Mouse (Mus musculus): ENCODE measurements around the gene Tfcp2l1.
"Not testable (repeated sequence)": the region's sequence is repeated elsewhere in the genome, so short reads cannot be mapped to it uniquely, and the experiment has no call there.

The Tfcp2l1 gene

DNA sequence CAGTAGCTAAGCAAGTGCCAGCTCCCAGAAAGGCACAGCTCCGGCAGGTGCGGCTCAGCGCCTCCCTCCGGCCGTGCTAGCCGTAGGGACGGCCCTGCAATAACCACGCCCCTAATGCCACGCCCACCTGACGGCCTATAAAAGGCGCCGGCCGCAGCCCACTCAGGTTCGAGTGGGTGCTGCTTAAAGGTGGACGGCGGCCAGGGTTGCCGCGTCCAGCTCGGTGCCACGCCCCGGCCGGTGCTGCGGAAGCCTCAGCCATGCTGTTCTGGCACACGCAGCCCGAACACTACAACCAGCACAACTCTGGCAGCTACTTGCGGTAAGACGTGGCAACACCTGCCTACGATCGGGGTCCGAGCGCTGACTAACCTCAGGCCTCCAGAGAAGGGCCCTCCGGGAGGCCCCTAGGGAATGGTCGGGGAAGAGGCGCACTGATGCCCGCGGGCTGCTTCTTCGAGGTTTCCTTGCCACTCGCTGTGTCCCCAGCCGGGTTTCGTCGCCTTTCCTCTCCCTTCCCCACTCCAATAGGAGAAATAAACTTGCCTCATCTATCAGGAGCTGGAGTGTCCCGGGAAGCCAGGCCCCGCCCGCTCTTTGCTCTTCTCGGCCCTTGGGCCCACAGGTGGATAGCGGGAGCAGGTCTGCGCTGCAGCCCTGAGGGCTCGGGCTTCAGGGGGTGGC is at the start of gene Tfcp2l1:
TSS of gene Tfcp2l1 (plus strand) at position 165 of the 684 bp plus-strand sequence.
- DNase-seq (ENCODE audit: low spot score): peak; percentile 76

- no peak for DNase-seq (ENCODE audit: low spot score)
These were observed 47.5 kb upstream of the Tfcp2l1 start for GRCm38 (mm10) chr1:118580174-118580702.

DNA sequence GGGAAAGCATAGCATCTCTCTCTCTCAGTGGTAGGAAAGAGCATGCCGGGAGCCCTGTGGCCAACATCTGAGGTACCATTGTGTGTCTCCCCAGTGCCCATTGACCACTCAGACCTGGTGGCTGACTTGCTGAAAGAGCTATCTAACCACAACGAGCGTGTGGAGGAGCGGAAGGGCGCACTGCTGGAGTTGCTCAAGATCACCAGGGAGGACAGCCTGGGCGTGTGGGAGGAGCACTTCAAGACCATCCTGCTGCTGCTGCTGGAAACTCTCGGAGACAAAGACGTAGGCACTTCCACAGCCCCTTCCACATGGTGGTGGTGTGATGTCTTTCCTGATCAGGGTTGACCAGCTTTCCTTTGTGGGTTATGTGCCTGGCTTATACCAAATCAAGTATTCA is 46.6 kb upstream of the Tfcp2l1 start:
- no peak for DNase-seq (ENCODE audit: low spot score)

- peak; percentile 3 for DNase-seq (ENCODE audit: low spot score)
These were observed 38.0 kb upstream of the Tfcp2l1 start for GRCm38 (mm10) chr1:118589721-118590120.

DNA sequence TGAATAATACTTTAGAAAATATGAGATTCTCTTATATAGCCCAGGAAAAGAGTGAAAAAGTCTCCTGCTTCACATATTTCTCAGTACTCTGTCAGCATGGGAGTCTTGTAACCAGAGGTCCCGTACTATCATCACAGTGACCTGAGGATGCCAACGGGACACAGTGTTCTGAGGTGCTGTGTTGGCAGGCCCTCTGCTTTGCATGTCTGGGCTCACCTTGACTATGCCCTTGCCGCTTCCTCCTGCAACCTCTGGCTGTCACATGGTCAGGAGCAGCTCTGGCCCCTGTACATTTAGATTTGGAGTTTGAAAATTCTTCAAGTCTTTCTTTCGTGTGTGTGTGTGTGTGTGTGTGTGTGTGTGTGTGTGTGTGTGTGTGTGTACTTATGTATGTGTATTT is 34.8 kb upstream of the Tfcp2l1 start:
- no peak for DNase-seq (ENCODE audit: low spot score)

DNA sequence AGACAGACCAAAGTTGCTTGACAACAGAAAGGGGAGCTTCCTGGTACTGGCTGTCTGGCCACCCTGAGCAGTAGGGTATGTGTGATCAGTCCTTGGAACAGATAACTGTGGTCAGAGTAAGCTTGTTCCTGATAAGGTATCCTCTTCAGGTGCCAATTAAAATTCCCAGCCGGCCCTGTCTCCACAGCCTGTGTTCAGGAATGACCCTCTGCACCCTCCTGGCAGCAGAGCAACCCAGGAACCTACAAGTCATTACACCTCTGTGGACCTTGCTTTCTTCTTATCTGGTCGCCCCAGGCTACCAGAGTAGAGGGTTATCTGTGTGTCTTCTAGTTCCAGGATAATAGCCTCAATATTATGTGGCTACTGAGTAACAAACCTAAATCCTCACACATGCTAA is 32.4 kb upstream of the Tfcp2l1 start:
- no peak for DNase-seq (ENCODE audit: low spot score)

DNA sequence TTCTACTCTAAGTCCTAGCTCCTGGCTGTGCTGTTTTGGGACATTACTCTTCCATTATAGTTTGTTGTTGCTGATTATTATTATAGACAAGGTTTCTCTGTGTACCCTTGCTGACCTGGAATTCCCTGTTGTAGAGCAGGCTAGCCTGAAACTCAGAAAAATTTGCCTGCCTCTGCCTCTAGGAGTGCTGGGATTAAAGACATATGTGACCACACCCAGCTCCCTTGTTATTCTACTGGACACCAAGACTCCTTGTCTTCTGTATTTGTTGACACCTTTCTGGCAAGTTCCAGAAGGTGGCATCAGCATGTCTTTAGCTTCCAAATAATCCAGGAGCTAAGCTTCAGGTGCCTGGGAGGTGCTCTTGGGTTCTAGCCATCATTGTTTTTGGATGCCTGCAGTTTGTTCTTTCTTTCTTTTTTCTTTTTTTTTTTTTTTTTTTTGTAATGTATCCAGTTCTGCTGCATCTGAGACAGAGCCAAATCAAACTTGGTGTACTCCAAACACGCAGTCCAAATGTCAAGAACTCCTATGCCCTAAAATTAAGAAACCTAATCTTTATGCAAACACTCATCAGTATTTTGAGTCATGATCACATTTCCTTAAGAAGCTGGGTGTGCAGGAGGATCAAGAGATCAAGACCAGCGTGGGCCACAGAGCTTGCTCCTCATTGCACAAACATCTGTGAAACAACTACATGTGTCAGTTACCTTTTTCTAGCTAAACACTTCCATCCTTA is 30.1 kb upstream of the Tfcp2l1 start:
- no peak for DNase-seq (ENCODE audit: low spot score)

- no peak for DNase-seq (ENCODE audit: low spot score)
These were observed 29.4 kb upstream of the Tfcp2l1 start for GRCm38 (mm10) chr1:118598339-118598738.

DNA sequence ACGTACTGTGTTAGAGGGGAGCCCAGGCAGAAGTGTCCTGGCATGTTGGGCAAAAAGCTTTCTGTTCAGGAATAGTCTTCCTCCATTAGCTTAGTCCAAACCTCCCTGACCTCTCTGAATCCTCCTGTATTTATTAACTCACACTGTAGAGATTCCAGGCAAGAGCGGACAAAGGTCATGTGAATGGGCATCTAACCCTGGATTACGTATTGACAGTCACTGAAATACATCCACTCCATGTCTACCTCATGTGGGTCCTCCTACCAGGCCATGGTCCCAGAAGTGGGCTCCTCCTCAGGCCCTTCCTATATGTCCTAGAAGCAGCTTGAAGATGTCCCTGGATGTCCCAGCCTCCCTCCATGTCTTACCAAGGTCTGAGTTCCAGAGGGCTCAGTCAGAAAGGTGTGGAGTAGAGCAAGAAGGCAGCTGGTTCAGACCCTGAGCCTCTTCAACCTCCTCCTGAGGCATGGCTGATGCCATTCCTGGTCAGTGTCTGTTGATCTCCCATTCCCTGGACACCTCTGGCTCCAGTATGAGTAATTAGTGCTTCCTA is 14.0 kb upstream of the Tfcp2l1 start:
- no peak for DNase-seq (ENCODE audit: low spot score)

GRCm38 (mm10) chr1:118621055-118621454 is 6.7 kb upstream of the Tfcp2l1 start:
- DNase-seq (ENCODE audit: low spot score): not testable (repeated sequence)

GRCm38 (mm10) chr1:118622857-118623256 is 4.9 kb upstream of the Tfcp2l1 start:
- no peak for DNase-seq (ENCODE audit: low spot score)

GRCm38 (mm10) chr1:118625461-118625860 is 2.3 kb upstream of the Tfcp2l1 start:
- DNase-seq (ENCODE audit: low spot score): no peak

- no peak for DNase-seq (ENCODE audit: low spot score)
These were observed 1.8 kb upstream of the Tfcp2l1 start for GRCm38 (mm10) chr1:118625921-118626320.

- no peak for DNase-seq (ENCODE audit: low spot score)
These were observed 1.3 kb upstream of the Tfcp2l1 start for GRCm38 (mm10) chr1:118626452-118626851.

- no peak for DNase-seq (ENCODE audit: low spot score)
These were observed 5.8 kb downstream of the Tfcp2l1 start for GRCm38 (mm10) chr1:118633415-118633980.

GRCm38 (mm10) chr1:118642296-118642999 is 14.7 kb downstream of the Tfcp2l1 start:
- no peak for DNase-seq (ENCODE audit: low spot score)

GRCm38 (mm10) chr1:118643138-118643979 is 15.6 kb downstream of the Tfcp2l1 start:
- DNase-seq (ENCODE audit: low spot score): no peak

- DNase-seq (ENCODE audit: low spot score): no peak
These were observed 18.0 kb downstream of the Tfcp2l1 start for GRCm38 (mm10) chr1:118645701-118646100.

DNA sequence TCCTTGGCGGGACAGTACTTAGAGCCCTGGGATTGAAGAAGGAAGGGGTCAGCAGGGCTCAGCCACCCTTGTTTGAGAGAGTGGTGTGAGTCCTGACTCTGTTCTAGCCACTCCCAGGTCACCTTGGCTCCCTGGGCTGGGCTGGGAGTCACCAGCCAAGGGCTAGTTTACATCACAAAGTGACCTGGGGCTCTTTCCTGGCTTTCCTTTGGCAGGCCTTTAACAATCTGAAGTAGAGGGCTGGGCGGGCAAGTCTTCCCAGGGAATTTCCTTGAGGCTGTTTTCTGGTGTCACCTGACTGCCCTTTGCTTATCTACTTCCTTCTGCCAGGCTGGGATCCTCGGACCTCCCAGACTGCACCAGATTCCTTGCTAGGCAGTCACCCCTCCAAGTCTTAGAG is 20.3 kb downstream of the Tfcp2l1 start:
- DNase-seq (ENCODE audit: low spot score): no peak

DNA sequence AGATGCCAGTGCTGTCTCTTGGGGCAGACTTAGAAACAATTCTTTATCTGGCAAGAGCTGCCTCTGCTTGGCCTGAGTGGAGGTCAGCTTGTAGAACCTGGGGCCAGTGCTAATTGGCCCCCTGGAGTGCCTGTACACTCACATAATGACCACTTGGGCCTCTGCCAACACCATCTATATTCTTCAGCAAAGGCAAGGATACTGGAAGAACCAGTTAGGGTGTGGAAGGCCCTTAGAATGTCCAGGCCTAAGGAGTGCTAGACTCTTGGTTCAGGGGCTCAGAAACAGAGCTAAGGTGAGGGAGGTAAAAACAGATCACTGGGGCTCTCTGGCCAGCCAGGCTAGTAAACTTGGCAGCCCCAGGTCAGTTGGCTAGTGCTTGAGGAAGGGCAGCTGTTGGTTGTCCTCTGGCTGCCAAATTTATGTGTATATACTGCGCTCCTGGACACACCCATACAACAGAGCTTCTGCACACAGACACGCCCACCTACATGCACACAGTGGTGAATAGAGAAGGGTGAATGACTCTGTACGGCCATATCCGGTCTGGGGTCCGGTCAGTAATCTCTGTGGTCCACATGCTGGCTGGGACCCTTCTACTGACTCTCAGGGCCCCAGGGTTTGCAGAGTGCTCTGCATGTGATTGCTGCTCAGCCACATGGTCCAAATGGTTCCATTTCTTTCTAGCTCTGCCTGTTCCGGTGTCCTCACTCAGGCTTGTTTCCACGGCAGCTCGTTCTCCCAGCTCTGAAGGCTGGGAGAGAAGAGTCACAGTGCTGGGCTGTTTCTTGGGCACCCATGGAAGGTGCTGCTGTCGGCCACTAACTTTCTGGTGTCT is 22.4 kb downstream of the Tfcp2l1 start:
- no peak for DNase-seq (ENCODE audit: low spot score)

All from embryo, embryonic 10.5 days (tissue).